17 mouse cellular contexts compared by ENCODE assay signal in genomic region chr2:57593558-57593957, GRCm38 (mm10).
"Had no signal": no experiment of that assay in that cellular context is flagged by ENCODE, and none has a peak within 500 bp of the region (broad histone marks: within the 10 kb centered on the region; RNA-seq: fewer than 3 reads in every experiment).

No protein-coding gene starts in this region.

- ATAC-seq: liver, embryonic 12.5 days; liver, postnatal 0 days; lung, postnatal 0 days; midbrain, embryonic 13.5 days; midbrain, embryonic 15.5 days; midbrain, embryonic 16.5 days had no signal

- DNase-seq: left cerebral cortex, postnatal 4 days; liver; liver, embryonic 13.5 days; liver, postnatal 0 days; lung, adult 18-20 months; lung, adult 2 months; lung, embryonic 14.5 days; lung, postnatal 10 days; lung, postnatal 14 days; lung, postnatal 36 days; lung, postnatal 4 days; midbrain, embryonic 14.5 days had no signal
